Mouse (Mus musculus) urinary bladder, postnatal 25 days (tissue): ENCODE data around the gene Celsr3.

ENCODE experiments used
- DNase-seq: peaks from one replicate; pipeline ENCODE4 v3.0.0; 2022; ENCODE audit warnings: low spot score

Gene Celsr3

GRCm38 (mm10) chr9:108806831-108807230 is 19.3 kb upstream of the Celsr3 start:
- DNase-seq = no peak

DNA sequence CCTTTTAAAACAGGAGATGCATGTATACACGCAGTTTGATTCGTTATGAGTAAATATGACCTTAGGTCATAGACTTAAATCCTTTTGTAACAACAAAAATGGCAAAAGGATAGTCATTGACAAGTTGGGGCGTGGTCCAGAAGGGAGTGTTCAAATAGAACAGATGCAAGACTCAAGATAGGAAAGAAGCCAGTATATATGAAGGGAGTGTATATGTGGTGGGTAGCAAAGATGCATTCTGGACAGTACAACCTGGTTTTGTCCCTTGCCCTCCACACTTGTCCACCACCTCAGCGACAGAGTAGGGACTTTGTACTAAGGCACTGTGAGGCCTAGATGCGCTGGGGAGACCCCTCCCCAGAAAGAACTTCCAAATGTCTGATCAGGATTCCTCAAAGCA is 18.4 kb upstream of the Celsr3 start:
- DNase-seq = no peak

DNA sequence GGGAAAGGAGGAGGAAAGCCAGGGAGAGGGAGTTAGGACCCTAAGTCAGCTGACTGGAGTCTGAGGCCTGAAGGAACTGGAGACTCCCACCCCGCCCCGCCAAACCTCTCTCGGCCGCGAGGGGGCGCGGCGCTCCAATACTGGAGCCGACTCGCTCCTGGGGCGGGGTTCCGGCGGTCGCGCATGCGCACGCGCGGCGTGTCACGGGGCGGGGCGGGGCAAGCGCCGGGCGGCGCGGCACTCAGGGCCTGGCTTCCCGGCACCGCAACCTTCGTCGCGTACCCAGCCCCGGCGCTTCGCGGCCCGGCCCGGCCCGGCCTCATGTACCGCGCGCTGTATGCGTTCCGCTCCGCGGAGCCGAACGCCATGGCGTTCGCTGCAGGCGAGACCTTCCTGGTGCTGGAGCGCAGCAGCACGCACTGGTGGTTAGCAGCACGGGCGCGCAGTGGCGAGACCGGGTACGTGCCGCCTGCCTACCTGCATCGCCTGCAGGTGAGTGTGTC is 17.9 kb upstream of the Celsr3 start, which contains the start of gene Nckipsd:
Gene Nckipsd, plus strand, starts transcription at position 206 of the 503 bp plus-strand sequence.
- peak; percentile 99 for DNase-seq

DNA sequence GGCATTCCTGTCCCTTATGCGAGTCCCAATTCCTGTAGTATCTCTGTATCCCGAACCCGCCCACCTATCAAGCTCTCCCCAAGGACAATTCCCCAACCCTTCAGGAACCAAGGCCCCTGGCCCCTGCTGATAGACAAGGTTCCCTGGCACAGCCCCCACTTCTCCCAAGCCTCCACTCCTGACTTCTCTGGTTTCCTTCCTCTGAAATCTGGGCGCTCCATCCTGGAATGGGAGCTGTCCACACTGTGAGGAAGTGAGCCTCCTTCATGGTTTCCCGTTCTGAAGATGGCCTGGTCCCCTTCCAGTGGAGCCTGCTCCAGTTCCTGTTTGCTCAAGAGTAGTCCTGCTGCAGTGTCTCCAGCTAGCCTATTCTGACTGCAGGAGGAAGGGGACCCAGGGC is 16.9 kb upstream of the Celsr3 start:
- no peak for DNase-seq

DNA sequence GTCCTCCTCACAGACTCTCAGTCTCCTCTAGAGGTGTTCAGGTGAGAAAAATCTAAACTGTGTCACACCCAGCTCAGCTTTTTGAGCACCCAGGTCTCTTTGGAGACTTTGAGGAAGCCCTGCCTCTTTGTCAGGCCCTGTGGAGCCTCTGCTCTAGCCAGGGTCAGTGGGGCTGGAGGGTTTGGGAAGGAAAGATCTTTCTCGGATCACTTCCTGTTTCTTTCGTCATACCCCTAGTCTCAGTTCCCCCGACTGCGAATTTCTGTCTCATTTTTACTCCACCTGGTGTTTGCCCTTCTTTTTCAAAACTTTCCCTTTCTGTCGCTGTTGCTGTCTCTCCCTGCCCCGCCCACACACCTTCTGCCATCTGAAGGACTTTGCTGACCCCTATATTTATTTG is 16.4 kb upstream of the Celsr3 start:
- DNase-seq = no peak

DNA sequence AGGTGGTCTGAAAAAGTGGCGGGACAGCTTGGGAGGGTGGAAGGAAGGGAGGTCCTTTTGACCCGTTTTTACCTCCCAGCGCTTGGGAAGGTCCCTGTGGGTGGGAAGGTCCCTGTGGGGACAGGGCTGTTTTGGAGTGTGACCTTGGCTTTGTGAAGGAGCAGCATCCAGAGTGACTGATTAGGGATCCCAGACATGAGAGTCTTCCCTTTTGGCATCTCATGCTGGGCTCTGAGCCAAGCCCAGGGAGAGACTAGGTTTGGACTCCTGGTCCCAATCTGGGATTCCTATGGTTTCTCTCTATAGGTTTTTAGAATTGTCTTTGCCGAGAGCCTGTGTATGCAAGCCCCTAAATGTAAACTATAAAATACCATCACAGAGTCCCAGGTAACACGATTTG is 15.6 kb upstream of the Celsr3 start:
- DNase-seq = no peak

GRCm38 (mm10) chr9:108815557-108815956 is 10.6 kb upstream of the Celsr3 start:
- DNase-seq = no peak

GRCm38 (mm10) chr9:108819495-108819894 is 6.6 kb upstream of the Celsr3 start:
- DNase-seq = peak; percentile 42

- no peak for DNase-seq
These were observed 6.0 kb upstream of the Celsr3 start for GRCm38 (mm10) chr9:108820077-108820476.

DNA sequence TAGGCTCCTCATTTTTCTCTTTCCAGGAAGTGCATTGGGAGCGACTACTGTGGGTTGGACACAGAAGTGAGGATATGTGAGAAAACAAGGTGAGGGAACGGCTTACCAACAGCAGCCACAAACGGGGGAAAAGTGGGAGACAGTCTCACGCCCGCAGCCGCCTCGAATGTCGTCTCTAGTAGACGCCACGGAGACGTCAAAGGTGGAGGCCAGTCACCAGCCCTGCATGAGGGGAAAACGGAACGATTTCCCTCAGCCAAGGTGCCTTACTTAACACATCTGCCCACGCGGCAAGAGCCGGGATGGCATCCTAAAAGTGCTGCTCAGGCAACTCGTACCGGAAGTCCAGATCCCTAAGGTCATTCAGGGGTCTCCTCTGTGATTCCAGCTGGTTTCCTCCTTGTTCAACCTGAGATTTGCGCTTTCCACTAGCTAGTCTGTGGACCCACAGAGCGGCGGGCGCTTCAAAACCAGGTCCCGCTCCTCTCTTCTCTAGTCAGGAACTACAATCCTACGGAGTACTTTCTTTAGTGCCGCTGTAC is 1.9 kb upstream of the Celsr3 start:
- DNase-seq = no peak

DNA sequence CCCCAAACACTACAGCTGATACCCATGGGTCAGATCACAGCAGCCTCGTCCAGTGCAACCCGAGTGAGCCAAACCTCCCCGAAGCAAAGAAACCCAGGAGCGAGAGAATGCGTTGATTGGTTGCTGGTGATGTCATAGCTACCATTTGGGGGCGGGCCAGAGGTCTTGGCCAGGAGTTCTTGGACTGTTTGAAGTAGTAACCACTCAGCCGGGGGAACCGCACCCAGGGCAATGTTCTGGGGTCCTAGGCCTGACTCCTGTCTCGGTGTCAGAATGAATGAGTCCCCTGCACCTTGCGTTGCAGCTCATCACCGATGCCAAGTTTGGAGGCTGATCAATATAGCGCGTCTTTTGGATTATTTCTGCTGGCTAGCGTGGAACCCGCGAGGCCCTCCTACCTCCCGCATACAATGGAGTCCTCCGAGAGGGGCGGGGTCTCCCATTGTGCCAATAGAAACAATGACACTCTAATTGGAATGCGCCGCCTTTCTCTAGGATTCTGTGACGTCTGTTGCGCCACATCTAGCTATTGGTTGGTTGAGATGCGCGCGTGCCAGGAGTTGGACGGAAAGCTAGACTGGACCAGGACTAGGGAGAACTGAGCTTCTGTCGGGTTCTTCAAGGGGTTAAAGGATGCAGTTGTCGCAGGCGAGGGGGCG is 1.2 kb upstream of the Celsr3 start:
- no peak for DNase-seq

DNA sequence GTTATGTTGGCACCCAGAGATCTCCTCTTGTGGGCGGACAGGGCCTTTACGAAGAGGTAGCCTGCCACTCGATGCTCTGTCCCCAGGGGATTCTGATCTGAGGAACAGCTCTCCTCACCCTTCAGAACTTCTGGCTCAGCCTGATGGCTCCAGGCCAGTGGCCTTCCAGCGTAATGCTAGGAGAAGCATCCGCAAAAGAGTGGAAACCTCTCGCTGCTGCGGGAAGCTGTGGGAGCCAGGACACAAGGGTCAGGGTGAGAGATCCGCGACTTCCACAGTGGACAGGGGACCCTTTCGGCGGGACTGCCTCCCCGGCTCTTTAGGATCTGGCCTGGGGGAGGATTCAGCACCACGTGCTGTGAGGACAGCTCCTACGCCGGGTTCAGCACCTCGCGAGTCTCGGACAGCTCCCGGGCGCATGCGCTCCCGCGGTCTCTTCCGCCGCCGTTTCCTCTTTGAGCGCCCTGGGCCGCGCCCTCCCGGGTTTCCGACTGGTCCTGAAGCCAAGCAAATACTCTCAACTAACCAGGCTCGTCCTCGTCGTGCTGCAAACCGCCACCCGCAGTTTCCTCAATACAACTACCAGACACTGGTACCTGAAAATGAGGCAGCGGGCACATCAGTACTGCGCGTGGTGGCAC is 700 bp downstream of the Celsr3 start:
- peak; percentile 78 for DNase-seq

- no peak for DNase-seq
These were observed 1.3 kb downstream of the Celsr3 start for GRCm38 (mm10) chr9:108827454-108827853.

- DNase-seq = no peak
These were observed 1.8 kb downstream of the Celsr3 start for GRCm38 (mm10) chr9:108827906-108828305.

DNA sequence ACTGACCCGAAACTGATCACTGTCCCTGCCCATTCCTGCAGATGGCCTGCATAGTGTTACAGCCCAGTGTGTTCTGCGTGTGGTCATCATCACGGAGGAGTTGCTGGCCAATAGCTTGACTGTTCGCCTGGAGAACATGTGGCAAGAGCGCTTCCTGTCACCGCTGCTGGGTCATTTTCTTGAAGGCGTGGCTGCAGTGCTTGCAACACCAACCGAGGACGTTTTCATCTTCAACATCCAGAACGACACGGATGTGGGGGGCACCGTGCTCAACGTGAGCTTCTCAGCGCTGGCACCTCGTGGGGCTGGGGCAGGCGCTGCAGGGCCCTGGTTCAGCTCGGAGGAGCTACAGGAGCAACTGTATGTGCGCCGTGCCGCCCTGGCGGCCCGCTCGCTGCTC is 5.5 kb downstream of the Celsr3 start:
- DNase-seq = no peak

GRCm38 (mm10) chr9:108832390-108833108 is 6.4 kb downstream of the Celsr3 start:
- DNase-seq = peak; percentile 79

GRCm38 (mm10) chr9:108842989-108843388 is 16.9 kb downstream of the Celsr3 start:
- DNase-seq = no peak

- no peak for DNase-seq
These were observed 19.3 kb downstream of the Celsr3 start for GRCm38 (mm10) chr9:108845390-108845789.

- no peak for DNase-seq
These were observed 21.3 kb downstream of the Celsr3 start for GRCm38 (mm10) chr9:108847374-108847773.

DNA sequence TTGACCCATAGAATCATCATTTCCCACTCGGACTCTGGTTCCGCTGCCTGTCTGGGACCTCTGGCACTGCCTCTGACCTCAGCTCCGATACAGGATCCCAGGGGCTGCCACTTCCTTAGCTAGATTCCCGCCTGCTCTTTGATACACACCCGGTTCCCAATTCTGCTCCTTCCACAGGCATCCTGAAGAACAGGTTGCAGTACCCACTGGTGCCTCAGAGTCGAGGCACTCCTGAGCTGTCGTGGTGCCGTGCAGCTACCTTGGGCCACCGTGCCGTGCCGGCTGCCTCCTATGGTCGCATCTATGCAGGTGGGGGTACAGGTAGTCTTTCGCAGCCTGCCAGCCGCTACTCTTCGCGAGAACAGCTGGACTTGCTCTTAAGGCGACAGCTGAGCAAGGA is 22.3 kb downstream of the Celsr3 start:
- no peak for DNase-seq

DNA sequence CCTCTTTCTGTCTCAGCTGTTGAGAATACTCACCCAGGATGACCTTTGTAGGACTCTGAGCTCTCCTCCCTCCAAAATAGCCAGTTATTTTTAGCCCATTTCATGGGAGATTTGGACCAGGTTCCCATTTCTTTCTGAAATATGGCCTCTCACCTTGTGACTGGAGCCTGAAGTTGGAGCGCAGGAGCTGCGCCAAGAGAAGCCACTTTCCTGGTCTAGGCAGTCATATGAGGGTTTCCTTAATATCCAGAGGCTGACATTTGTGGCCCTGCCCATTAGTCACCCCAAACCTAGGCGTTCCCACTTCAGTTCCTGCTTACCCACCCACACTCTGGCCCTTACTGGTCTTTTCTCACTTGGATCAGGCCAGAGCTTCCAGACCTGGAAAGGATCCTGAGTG is 26.9 kb downstream of the Celsr3 start, which contains the start of gene Slc26a6:
Gene Slc26a6, plus strand, starts transcription at position 308 of the 400 bp plus-strand sequence.
- DNase-seq = no peak

DNA sequence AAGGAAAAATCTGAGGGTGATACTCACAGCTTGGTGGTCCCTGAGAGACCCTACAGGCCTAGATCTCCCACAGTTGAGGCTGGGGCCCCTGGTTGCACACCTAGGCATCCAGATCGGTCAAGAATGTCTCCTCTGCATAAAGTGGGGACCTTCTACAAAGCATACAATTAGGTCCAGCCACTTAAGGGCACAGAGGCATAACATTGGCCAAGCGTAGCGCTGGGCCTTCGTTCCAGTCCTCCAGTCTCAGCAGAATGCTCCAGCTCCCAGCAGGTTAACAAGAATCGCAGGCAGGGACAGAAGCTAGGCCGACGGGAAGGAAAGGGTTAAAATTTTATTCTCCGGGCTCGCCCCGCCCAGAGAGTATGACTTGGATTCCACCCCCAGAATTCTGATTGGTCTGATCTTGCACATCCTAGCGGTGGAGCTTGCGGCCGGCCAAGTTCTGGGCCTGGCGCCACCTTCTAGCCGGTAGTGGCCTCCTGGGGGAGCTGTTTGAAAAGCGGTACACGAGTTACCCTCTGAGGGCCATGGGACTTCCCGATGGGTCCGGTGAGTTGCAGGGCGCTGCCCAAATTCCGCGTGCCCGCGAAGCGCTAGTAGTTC is 27.6 kb downstream of the Celsr3 start:
- DNase-seq = peak; percentile 78
